Mouse (Mus musculus) left cerebral cortex, postnatal 14 days (tissue): ENCODE data around the gene Cip2a. TPM values are rescaled to one million over a fixed set of nuclear protein-coding genes. Genes with fewer than 3 reads are reported as not detected.

Source experiments
- DNase-seq, 2 experiments: peaks; one replicate each; pipeline ENCODE4 v3.0.0; 2021 to 2022; ENCODE audit warnings: low spot score in 2 of 2, mixed read lengths in 1 of 2
- intact Hi-C: fragments of 180-260 bp; cut with DNase I; formaldehyde crosslinking; loops from one replicate; pipeline ENCODE4 v1.15.1; 2025
- long read RNA-seq, 2 experiments: library from polyadenylated mRNA; stranded (forward); transcript quantifications; one replicate each; pipeline ENCODE4 v2.0.0; 2021
- total RNA-seq, 2 experiments: library from RNA; stranded (reverse); gene quantifications; 2 replicates each; pipeline ENCODE4 v1.2.3; 2021

Gene Cip2a
- 1 to 10 TPM; 3.5 to 4.0 TPM for total RNA-seq
- long read RNA-seq, experiment 1, partial matches to known transcripts, result 0 of 3 reads
- long read RNA-seq, experiment 1, other reads (novel, unspliced or antisense), result 0 of 3 reads
- long read RNA-seq, experiment 2, partial matches to known transcripts, result 0 of 1 reads
- long read RNA-seq, experiment 2, other reads (novel, unspliced or antisense), result 1 of 1 reads

DNA sequence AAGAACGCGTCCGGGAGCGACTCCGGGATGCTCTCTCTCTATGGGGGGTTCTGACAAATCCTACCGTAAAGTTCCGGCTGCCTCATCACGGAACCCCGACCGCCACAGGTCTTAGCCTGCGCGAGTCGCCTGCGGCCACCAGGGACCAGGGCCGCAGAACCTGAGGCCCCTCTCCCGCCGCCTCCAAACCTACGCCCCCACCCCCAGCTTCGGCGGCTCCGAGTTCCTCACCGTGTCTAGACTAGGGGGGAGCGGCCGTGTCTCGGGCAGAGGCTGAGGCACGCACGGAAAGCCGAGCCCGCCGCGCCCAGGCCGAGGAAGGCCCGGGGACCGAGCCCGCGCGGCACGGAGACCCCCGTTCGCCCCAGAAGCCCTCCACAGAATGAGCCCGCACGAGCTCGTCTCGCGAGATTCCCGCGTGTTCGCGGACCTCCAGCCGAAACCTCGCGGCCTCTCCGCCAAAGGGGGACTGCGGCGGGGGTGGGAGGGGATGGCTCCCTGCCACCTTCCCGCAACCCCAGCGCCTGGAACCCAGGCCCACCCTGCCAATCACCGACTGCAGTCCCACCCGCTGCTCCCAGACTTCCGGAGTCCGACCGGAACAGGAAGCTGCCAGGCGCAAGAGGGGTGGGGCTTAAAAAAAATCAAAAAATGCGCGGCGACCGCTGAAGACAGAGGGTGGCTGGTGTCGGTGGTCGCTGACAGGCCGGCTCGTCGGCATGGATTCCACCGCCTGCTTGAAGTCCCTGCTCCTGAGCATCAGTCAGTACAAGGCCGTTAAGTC is at the start of gene Cip2a, which contains the start of gene Dzip3:
Gene Cip2a (plus strand): TSS at position 627 of the 784 bp plus-strand sequence.
Gene Dzip3 (minus strand): TSS at position 607 of the 784 bp plus-strand sequence.
- intact Hi-C loops, result no loop called here
- peak; percentile 90 to 95 for DNase-seq

DNA sequence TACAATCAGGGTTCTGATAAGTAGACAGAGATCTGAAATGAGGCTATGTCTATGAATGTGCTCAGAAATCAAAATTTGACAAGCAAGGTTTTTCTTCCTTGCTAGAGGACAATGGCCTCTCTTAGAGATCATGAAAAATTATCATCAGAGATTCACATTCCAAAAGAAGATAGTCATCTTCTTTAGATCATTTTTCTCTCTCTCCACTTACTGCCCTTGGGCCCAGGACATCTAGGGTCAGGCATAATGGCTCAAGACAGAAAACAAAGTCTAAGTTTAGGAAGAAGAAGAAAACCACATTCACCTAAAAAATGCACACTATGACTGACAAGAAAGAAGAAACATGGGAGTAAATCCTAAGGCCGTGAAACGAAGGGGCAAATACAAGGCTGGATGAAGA is 21.0 kb upstream of the Cip2a start:
- no peak for DNase-seq
- intact Hi-C loops, result no loop called here

DNA sequence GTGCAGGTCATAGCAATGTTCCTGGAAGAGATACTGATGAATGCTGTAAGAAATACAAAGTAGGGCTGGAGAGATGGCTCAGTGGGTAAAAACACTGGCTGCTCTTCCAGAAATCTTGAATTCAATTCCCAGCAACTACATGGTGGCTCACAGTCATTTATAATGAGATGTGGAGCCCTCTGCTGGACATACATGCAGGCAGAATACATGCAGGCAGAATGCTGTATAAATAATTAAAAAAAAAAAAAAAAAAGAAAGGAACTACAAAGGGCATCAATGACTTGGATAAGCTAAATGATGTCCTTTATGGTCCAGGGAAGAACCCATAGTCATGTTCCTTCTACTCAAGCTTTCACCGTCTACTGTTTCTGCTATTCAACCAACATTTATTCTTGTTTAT is 20.4 kb upstream of the Cip2a start:
- intact Hi-C loops, result no loop called here
- peak in 1 of 2 experiments; percentile 22 for DNase-seq

DNA sequence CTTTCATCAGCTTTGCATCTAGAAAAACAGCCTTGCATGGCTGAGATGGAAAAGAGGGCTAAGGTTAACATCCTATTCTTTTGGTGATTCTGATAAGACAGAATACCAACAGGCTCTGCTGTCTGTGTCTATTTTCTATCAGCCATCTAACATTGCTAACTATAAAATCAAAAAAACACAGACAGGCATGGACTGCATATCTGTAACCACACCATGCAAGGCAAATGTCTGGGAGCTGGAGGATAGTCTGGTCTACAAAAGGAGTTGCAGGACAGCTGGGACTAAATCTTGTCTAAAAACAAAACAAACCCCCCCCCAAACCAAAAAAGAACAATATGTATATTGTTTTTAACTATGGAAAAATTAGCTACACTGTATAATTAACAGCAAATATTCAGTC is 14.0 kb upstream of the Cip2a start:
- no peak for DNase-seq
- intact Hi-C loops, result loop anchor here (2.0 kb wide), 1 partner anchor 49 kb away; no protein-coding TSS in a partner anchor

DNA sequence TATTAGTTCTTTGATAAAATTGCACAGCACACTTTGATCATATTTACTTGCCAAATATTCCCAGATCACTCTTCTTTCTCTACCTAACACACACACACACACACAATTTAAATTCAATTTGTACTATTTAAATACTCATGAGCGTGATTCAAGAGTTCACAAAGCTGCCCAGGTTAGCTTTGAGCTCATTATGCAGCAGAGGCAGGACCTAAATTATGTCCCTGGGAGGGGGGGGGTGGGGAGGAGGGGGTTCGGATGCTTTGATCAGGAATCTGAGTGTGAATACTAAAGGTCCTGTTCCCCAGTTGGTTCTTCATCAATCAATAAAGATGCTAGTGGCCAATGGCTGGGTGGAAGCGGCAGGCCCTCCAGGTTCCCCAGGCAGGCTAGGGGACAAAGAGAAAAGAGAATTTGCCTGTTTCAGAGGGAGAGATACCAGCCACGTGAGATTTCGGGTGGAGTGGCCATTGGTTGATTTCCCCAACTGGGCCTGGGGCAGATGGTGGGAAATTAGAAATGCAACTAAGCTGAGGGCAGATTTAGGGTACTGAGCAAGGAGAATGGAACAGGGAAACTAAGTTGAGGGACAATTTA is 8.9 kb upstream of the Cip2a start:
- no peak for DNase-seq
- intact Hi-C loops, result no loop called here

DNA sequence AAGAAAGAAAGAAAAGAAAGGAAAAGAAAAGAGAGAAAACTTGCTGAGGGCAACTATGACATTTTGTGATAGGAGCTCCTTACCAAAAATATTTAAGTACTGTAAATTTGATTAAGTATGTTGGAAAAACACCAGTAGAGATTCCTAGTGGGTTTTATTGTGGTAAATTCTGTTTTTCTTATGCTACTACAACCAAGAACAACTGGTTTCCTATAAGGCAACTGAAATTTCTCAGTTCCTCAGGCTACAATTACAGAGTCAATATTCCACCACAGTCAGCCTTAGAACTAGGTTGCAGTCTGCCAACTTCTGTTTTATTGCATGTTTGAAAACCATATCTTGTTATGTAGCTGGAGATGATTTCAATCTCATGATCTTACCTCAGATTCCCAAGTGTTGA is 4.3 kb upstream of the Cip2a start:
- intact Hi-C loops, result no loop called here
- no peak for DNase-seq

DNA sequence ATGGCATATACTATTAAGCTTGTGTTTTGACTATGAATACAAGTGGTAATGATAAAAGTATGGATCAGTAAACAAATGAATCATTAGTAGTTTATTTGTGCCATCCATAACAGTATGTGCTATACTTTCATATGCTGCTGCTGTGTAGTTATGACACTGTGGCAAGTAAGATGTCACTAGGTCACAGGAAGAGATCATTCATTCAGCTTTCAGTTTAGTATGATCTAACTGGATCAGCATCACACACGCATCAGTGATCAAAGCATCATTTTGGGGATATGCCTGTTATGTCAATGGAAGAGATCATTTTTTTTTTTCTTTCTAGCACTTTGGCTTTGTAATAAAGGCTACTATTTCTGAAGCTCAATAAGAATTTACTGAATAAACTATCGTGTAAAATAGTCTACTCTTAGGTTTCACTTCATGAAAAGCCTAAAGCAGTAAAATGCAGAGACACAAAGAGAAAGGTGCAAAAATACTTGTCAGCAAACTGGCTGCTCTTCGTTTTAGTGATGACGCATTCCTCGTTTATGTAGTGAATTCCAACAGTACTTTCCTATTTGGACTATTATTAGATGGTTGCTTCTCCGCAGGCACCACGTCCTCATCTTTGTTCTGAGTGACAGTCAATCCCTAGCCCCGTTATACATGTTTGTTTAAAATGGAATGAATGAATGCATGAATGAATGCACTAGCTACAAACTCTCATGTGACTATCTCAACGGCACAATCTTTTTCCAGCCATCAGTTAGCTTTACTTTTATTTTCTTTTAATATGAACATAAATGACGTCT is 1.4 kb upstream of the Cip2a start:
- intact Hi-C loops, result no loop called here
- DNase-seq, result peak in 1 of 2 experiments; percentile 37

DNA sequence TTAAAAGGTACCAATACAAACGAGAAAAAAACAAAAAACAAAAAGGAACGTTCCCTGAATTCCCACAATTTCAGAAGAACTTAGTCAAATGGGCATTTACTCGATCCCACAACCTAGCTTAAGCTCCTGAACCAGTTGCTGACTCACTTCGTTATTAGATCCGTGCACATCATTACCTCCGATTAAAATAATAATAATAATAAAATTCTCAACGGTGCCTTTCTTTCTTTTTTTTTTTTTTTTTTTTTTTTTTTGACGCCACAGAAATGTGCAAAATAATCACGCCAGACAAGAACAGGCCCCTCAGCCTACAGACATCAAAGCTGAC is 790 bp upstream of the Cip2a start:
- intact Hi-C loops, result no loop called here

DNA sequence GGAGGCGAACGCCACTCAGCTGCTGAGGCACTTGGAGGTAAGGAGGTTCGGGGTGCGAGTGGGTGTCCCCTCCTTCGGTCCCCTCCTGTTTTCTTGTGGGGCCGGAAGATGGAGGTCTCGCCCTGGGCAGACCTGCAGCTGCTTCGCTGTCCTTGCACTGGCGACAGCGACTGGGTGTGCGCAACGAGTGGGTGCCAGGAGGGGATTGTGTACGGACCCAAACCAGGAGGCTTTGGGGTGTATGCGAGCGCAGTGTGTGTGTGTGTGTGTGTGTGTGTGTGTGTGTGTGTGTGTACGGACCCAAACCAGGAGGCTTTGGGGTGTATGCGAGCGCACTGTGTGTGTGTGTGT is 333 bp downstream of the Cip2a start:
- intact Hi-C loops, result no loop called here
- DNase-seq, result no peak

More for the DNA sequence above, 790 bp upstream of the Cip2a start:
- DNase-seq, result no peak

DNA sequence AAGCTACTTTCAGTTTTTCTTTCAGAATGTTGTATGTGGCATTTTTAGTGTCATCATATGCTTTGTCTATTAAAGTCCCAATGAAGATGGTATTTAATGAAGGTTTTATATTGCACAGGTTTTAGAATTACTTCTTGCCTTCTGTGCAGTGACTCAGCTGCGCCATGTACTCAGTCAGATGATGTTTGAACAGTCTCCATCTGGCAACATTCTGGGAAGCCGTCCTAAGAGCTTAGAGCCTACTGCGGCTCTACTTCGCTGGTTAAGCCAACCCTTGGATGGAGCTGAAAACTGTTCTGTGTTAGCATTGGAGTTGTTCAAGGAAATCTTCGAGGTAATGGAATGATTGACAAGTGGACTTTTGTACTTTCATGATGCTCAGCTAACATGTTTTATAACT is 10.2 kb downstream of the Cip2a start:
- DNase-seq, result peak in 1 of 2 experiments; percentile 21
- intact Hi-C loops, result no loop called here

DNA sequence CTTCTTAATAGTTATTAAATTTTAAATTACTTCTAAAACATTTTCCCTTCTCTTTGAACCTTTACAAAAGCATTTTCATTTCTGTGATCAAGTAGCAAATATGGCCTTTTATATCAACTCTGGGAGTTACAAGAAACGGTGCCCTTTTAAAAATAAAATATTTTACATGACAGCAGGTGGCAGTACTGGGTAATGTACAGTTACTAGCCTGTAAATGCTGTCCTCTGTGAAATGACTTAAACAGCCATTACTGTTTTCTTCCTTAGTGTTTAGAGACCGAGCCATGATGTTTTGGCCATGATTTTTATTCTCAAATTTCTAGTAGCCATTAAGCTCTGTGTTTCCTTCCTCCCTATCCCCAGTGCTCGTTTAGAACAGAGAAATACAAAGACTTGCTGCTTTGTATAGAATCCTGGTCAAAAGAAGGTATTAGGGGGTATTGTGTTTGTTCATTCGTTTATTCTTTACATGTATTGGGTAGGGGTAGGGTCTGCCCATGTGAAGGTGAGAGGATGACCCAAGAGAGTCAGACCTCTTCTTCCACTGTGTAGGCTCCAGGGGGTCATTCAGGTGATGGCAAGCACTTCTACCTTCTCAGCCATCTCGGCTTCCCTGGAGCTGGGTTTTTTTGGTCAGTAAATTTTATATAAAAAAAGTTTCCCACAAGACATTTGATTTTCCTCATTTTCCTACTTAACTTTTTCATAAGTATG is 22.8 kb downstream of the Cip2a start:
- DNase-seq, result peak; percentile 24 to 70
- intact Hi-C loops, result loop anchor here (2.0 to 5.0 kb wide), 2 partner anchors 146 to 304 kb away; no protein-coding TSS in a partner anchor

DNA sequence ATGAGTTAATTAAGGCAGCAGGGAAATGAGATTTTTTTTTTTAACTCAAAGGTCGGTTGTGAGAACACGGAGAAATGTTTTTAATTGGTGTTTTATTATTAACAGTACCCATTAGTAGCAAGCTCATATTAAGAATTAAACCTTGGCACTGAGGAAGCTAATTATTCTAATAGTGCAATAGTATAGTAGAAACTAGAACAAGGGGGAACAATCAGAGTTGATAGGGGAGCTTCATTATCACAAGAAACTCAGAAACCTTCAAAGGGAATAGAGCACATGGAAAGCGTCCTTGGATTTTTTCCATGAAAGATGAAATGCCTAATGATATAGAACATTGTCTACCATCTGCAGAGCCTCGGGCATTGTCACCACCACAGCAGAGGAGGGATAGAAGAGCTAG is 41.9 kb downstream of the Cip2a start:
- intact Hi-C loops, result no loop called here

DNA sequence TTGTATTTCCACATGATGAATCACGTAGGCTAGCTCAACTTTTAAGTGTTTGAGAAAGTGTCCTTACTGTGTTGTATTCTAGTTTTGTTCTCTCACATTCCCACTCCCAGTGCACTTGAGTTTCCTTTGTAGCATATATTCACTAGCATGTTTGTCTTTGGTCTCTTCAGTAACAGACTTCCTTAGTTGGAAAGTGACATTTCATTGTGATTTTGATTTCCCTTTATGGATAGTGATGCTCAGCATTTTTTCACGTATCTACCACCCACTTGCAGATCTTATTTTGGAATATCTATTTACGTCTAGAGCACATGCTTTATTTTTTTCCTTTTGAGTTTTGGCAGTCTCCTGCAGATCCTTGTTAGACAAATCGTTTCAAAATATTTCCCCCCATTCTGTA is 43.8 kb downstream of the Cip2a start:
- DNase-seq, result peak in 1 of 2 experiments; percentile 54
- intact Hi-C loops, result no loop called here

More for the DNA sequence above, 41.9 kb downstream of the Cip2a start:
- DNase-seq, result no peak

DNA sequence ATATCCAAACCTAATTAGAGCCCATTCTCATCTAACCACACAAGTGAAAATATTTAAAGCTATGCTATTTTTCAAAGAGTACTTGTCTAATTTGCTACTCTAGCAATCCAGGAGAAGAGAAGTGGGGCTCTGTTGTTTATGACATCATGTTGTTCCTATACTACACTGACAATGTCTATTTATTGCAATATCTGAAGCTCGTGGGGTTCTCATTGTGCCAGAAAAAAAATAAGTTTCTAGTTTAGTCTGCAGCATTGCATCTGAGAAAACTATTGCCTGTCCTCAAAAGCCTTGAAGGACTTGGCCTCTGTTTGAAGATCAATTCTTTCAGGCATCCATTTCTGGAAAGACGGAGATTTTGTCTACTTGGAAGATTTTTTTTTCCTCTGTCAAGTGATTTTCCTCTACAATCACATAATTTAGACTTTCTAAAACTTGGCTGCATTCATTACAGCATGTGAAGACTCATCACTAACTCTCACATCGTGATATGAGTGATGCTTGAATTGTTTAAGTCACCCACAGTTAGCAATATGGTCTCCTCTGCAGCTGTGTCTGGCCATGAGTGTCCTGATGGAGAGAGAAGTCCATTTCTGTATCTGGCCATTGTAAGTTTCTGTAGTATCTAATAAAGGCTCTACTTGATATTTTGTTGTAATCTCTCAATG is 46.7 kb downstream of the Cip2a start:
- intact Hi-C loops, result no loop called here

DNA sequence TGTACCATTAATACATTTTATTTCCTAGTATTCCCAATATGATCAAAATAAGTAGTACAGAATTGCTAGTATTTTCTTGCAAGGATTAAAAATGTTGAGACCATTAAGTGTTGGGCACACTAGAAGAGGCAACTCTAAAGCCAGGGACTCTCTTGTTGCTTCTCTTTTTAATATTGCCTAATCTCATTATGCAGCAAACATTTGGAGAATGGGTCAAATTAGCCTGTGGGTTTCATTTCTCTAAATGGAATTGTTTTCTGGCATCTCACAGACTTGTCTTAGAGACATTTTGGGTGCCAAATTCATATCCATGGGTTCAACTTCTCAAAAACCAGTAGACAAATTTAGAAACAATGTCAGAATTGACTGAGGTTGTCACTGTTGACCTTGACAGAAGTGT is 55.2 kb downstream of the Cip2a start:
- no peak for DNase-seq
- intact Hi-C loops, result no loop called here

More for the DNA sequence above, 46.7 kb downstream of the Cip2a start:
- DNase-seq, result no peak

DNA sequence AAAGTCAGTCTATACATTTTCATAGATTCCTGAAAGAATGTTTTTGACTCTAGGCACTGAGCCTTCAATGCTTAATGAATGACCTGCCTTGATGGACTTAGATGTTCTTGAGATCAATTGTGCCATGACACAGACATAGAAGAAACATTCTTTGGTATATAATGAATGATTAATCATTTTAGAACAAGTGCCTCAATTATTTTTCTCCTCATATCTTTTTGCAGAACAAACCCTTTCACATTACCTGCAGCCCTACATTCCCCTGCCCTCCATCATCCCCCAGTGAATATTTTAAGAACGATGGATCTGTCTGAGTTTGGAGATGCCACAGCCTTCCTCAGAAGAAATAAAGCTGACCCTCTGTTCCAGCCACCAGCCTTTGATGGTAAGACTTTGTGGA is 63.2 kb downstream of the Cip2a start, which contains the start of gene Myh15:
Gene Myh15 (plus strand): TSS at position 301 of the 400 bp plus-strand sequence.
- DNase-seq, result no peak
- intact Hi-C loops, result no loop called here
